ENCODE assay signal across 12 mouse cellular contexts in the genomic region with DNA sequence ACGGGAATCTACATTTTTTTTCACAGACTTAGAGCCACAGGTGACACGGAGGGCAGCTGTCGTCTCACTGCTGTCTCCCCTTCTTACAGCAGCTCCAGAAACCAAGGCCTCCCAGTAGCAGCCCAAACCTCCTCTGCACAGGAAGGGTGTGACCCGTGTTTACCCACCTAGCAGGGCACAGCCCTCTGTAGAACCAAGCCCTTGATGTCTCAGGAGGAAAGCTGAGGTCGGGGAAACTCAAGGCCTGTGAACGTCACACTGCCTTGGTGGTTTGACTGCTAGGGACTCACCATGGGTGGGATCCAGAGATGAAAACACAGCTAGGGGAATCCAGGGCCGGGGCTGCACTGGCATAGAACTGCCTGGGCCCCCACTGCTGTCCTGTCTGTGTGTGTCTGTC. TPM values are rescaled to one million over a fixed set of nuclear protein-coding genes. Genes with fewer than 3 reads are reported as not detected.
A peak's percentile ranks its signal among the peaks of the same experiment; 100 is the strongest.
DNase-seq lines count a peak whose midpoint lies in the region; ATAC-seq lines count a peak whose summit lies in the region.
"Had no signal": no experiment of that assay in that cellular context is flagged by ENCODE, and none has a peak within 500 bp of the region (broad histone marks: within the 10 kb centered on the region; RNA-seq: fewer than 3 reads in every experiment).

No protein-coding gene starts in this region.

- H3K27ac ChIP-seq in lung, embryonic 15.5 days, result no peak overlapping the region
- H3K27ac ChIP-seq: forebrain, embryonic 13.5 days; heart, adult 2 months; hindbrain, embryonic 15.5 days had no signal

- H3K27me3 ChIP-seq in lung, embryonic 15.5 days, result no peaks in the 10 kb centered on the region
- H3K27me3 ChIP-seq: forebrain, embryonic 13.5 days; hindbrain, embryonic 15.5 days had no signal

- H3K9me3 ChIP-seq in lung, embryonic 15.5 days, result no peaks in the 10 kb centered on the region
- H3K9me3 ChIP-seq: forebrain, embryonic 13.5 days; hindbrain, embryonic 15.5 days had no signal

- H3K36me3 ChIP-seq in lung, embryonic 15.5 days, result no peaks in the 10 kb centered on the region
- H3K36me3 ChIP-seq: hindbrain, embryonic 15.5 days had no signal

- H3K4me2 ChIP-seq in lung, embryonic 15.5 days, result no peak overlapping the region
- H3K4me2 ChIP-seq: forebrain, embryonic 13.5 days; hindbrain, embryonic 15.5 days had no signal

- ATAC-seq in lung, embryonic 15.5 days (ENCODE audit: borderline replicate concordance, extremely low read depth, low FRiP score, low TSS enrichment), result peak; percentile 39; the same call in 1 of the 2 replicates
- ATAC-seq in hematopoietic stem cell, adult 5-6 weeks (replicated peaks in 1 of 2; ENCODE audit: insufficient read depth in 1 of 2, low FRiP score in 2 of 2, low TSS enrichment in 1 of 2, low read depth in 1 of 2, poor library complexity in 2 of 2, severe bottlenecking in 2 of 2), result peak; percentile 5 to 23; a peak in 1 of 4 replicates
- ATAC-seq: forebrain, embryonic 13.5 days had no signal

- 52% methylated on average over 7 of the region's 7 CpGs for WGBS in lung, embryonic 15.5 days

- peaks cover 12% of the 10 kb centered on the region for H3K4me1 ChIP-seq in lung, embryonic 15.5 days

- no peak overlapping the region for H3K4me3 ChIP-seq in lung, embryonic 15.5 days
- H3K4me3 ChIP-seq: forebrain, embryonic 13.5 days; heart, adult 2 months; hindbrain, embryonic 15.5 days had no signal

- H3K9ac ChIP-seq in lung, embryonic 15.5 days, result no peak overlapping the region
- H3K9ac ChIP-seq: forebrain, embryonic 13.5 days; hindbrain, embryonic 15.5 days had no signal

- DNase-seq in lung, postnatal 14 days, result no peak
- DNase-seq in spleen, adult 12 weeks (ENCODE audit: low spot score), result peak; percentile 53
- peak; percentile 78 for DNase-seq in thymus, postnatal 25 days
- no peak for DNase-seq in cerebellum, postnatal 25 days
- DNase-seq in heart, adult 11 months, result no peak
- no peak for DNase-seq in heart, postnatal 4 days
- DNase-seq: right cerebral cortex, postnatal 25 days had no signal

RNA-seq across cellular contexts. Expression of a gene that starts 9.0 kb away (rescaled TPM):
- polyA plus RNA-seq in lung, embryonic 15.5 days (2015; fragmentation: Nextera tagmentation; extraction: Ambion mirVana), result 42.8 and 45.6 TPM in 2 replicates
- total RNA-seq in hematopoietic stem cell, adult 5-6 weeks (2017), result 104 and 131 TPM in 2 replicates
- total RNA-seq in heart, postnatal 4 days (2021), result 10 to 100 TPM; 27.4 to 31.1 TPM

RNA-seq across cellular contexts. Expression of a gene that starts 19.3 kb away (rescaled TPM):
- polyA plus RNA-seq in lung, embryonic 15.5 days (2015; fragmentation: Nextera tagmentation; extraction: Ambion mirVana), result 0.17 and 0.24 TPM in 2 replicates
- not detected in 2 replicates for total RNA-seq in hematopoietic stem cell, adult 5-6 weeks (2017)
- total RNA-seq in heart, postnatal 4 days (2021), result not detected

Comparison
In these comparisons a context has a peak if more than half of its experiments do, and no peak if none do; other contexts are left out.
1. DNase-seq: peak in spleen, adult 12 weeks (single experiment) and thymus, postnatal 25 days (single experiment); none in lung, postnatal 14 days (single experiment), cerebellum, postnatal 25 days (0 of 2), heart, adult 11 months (single experiment) and heart, postnatal 4 days (single experiment).